Mouse (Mus musculus): ENCODE measurements around the gene Upk2. TPM values are rescaled to one million over a fixed set of nuclear protein-coding genes. Genes with fewer than 3 reads are reported as not detected.

Gene Upk2
- polyA plus RNA-seq (2015; fragmentation: Nextera tagmentation; extraction: Ambion mirVana): not detected in 2 replicates

DNA sequence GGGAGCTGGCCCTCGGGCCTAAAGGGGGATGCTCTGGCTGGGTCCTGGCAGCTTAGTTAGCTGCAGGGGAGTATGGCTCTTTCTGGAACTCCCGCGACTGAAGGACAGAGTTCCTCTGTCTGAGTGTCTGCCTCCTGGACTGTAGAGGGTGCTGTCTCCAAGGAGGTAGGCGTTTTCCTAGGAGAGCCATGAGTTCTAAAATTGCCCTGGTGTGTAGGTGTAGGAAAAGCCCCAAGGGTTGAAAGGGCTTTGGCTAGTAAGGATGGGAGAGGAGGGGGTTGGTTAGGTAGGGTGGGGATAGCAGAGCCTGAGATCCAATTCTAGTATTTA, at the start of gene Upk2:
Gene Upk2, minus strand, starts transcription at position 86 of the 330 bp plus-strand sequence.

DNA sequence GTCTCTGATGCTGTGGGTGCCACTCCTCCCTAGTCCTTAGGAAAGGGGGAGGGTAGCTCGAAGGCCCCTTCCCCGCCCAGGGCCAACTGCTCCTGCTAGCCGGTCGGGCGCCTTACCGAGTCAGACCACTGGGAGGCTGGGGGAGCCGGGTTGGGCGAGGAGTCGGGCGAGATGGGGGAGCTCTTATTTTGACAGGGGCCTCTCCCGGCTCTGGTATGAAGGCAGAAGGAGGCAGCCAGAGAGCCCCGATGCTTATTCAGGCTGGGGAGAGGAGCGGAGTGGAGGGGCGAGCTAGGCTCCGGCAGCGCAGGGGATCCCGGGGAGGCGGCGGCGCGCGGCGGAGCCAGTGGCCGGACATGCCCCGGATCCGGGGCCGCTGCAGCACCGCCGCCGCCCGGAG, 27.8 kb upstream of the Upk2 start, which contains the start of gene Bcl9l:
Gene Bcl9l, plus strand, starts transcription at position 274 of the 400 bp plus-strand sequence.

DNA sequence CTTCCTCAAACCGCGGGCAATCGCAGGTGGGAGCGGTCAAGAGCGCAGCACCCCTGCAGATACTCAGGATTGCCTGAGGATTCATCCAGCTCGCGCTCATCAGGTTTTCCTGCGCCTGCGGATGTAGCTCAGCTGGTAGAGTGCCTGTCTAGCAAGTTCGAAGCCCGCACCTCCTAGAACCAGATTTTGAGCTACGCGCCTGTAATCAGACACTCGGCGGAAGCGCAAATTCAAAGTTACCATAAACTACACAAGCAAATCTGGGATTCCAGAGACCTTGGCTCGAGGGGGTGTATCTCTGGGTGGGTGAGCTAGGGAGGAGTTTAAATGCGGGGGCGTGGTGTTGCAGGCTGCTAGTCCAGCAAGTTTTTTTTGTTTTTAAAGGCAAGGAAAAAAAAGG, 13.8 kb downstream of the Upk2 start, which contains the start of gene Foxr1:
Gene Foxr1, minus strand, starts transcription at position 176 of the 400 bp plus-strand sequence.

GRCm38 (mm10) chr9:44418519-44419385, 36.0 kb downstream of the Upk2 start, which contains the start of gene Ccdc84:
Gene Ccdc84 (minus strand): TSS chr9:44418569.

GRCm38 (mm10) chr9:44406906-44407751, 47.6 kb downstream of the Upk2 start, which contains the start of the genes Rps25 and Trappc4:
Gene Rps25 (plus strand): TSS chr9:44407139.
Gene Trappc4 (minus strand): TSS chr9:44407600.

Other genes starting within 250 kb of the Upk2 start
- gene Cbl, start 220.9 kb downstream of the Upk2 start, polyA plus RNA-seq (2015; fragmentation: Nextera tagmentation; extraction: Ambion mirVana): 8.3 and 9.9 TPM in 2 replicates
- not detected in 2 replicates for gene Ccdc153, start 214.3 kb downstream of the Upk2 start, polyA plus RNA-seq (2015; fragmentation: Nextera tagmentation; extraction: Ambion mirVana)
- 0.33 TPM in 1 of 2 replicates, not detected in the other for gene Pdzd3, start 203.5 kb downstream of the Upk2 start, polyA plus RNA-seq (2015; fragmentation: Nextera tagmentation; extraction: Ambion mirVana)
- gene Nlrx1, start 186.4 kb downstream of the Upk2 start, polyA plus RNA-seq (2015; fragmentation: Nextera tagmentation; extraction: Ambion mirVana): 6.4 and 7.7 TPM in 2 replicates
- 13.3 and 15.8 TPM in 2 replicates for gene Abcg4, start 166.4 kb downstream of the Upk2 start, polyA plus RNA-seq (2015; fragmentation: Nextera tagmentation; extraction: Ambion mirVana)
- 12.2 TPM in 2 replicates for gene Hinfp, start 149.3 kb downstream of the Upk2 start, polyA plus RNA-seq (2015; fragmentation: Nextera tagmentation; extraction: Ambion mirVana)
- 5.4 TPM in 2 replicates for gene C2cd2l, start 134.7 kb downstream of the Upk2 start, polyA plus RNA-seq (2015; fragmentation: Nextera tagmentation; extraction: Ambion mirVana)
- gene Dpagt1, start 129.0 kb downstream of the Upk2 start, polyA plus RNA-seq (2015; fragmentation: Nextera tagmentation; extraction: Ambion mirVana): 18.9 and 19.9 TPM in 2 replicates
- 271 and 276 TPM in 2 replicates for gene H2afx, start 120.3 kb downstream of the Upk2 start, polyA plus RNA-seq (2015; fragmentation: Nextera tagmentation; extraction: Ambion mirVana)
- 1,115 and 1,341 TPM in 2 replicates for gene Hmbs, start 110.7 kb downstream of the Upk2 start, polyA plus RNA-seq (2015; fragmentation: Nextera tagmentation; extraction: Ambion mirVana)
- gene Vps11, start 93.3 kb downstream of the Upk2 start, polyA plus RNA-seq (2015; fragmentation: Nextera tagmentation; extraction: Ambion mirVana): 16.5 and 16.6 TPM in 2 replicates
- 6.7 and 7.2 TPM in 2 replicates for gene Hyou1, start 75.5 kb downstream of the Upk2 start, polyA plus RNA-seq (2015; fragmentation: Nextera tagmentation; extraction: Ambion mirVana)
- gene Slc37a4, start 58.1 kb downstream of the Upk2 start, polyA plus RNA-seq (2015; fragmentation: Nextera tagmentation; extraction: Ambion mirVana): 15.2 and 16.5 TPM in 2 replicates
- 2,459 and 2,595 TPM in 2 replicates for gene Rps25, start 47.8 kb downstream of the Upk2 start, polyA plus RNA-seq (2015; fragmentation: Nextera tagmentation; extraction: Ambion mirVana)
- 81.6 and 85.2 TPM in 2 replicates for gene Trappc4, start 47.4 kb downstream of the Upk2 start, polyA plus RNA-seq (2015; fragmentation: Nextera tagmentation; extraction: Ambion mirVana)
- gene Ccdc84, start 36.4 kb downstream of the Upk2 start, polyA plus RNA-seq (2015; fragmentation: Nextera tagmentation; extraction: Ambion mirVana): 21.0 and 22.3 TPM in 2 replicates
- gene Foxr1, start 13.8 kb downstream of the Upk2 start, polyA plus RNA-seq (2015; fragmentation: Nextera tagmentation; extraction: Ambion mirVana): 0.22 and 0.30 TPM in 2 replicates
- gene Bcl9l, start 27.8 kb upstream of the Upk2 start, polyA plus RNA-seq (2015; fragmentation: Nextera tagmentation; extraction: Ambion mirVana): 3.3 and 4.7 TPM in 2 replicates
- gene Cxcr5, start 106.9 kb upstream of the Upk2 start, polyA plus RNA-seq (2015; fragmentation: Nextera tagmentation; extraction: Ambion mirVana): 0.73 and 0.79 TPM in 2 replicates
- 12.9 and 14.4 TPM in 2 replicates for gene Ddx6, start 149.9 kb upstream of the Upk2 start, polyA plus RNA-seq (2015; fragmentation: Nextera tagmentation; extraction: Ambion mirVana)
- not detected in 2 replicates for gene Treh, start 218.3 kb upstream of the Upk2 start, polyA plus RNA-seq (2015; fragmentation: Nextera tagmentation; extraction: Ambion mirVana)